Mouse (Mus musculus): ENCODE measurements around the gene Fchsd2. TPM values are rescaled to one million over a fixed set of nuclear protein-coding genes. Genes with fewer than 3 reads are reported as not detected.
A peak's percentile ranks its signal among the peaks of the same experiment; 100 is the strongest.

Fchsd2 gene
- polyA plus RNA-seq, 2 experiments, result 3.1 to 3.3 TPM

- DNase-seq (ENCODE audit: low read depth in 3 of 3, low spot score in 3 of 3), result no peak
- Histone ChIP-seq H3K4me3 (ENCODE audit: insufficient read depth in 1 of 2, low read depth in 2 of 2, low read length in 2 of 2) (no peak overlapping the region), H3K4me2 (ENCODE audit: low read depth) (no peak overlapping the region), H3K36me3 (replicated peaks; ENCODE audit: control insufficient read depth, insufficient read depth, low read depth) (no peaks in the 10 kb centered on the region), H3K9me3 (ENCODE audit: control insufficient read depth, low read length) (no peaks in the 10 kb centered on the region), H3K27me3 (ENCODE audit: control insufficient read depth, insufficient read depth, low read length) (no peaks in the 10 kb centered on the region), H3K27ac (no peak overlapping the region), H3K4me1 (replicated peaks; ENCODE audit: control insufficient read depth in 2 of 2, insufficient read depth in 2 of 2, low read length in 1 of 2) (peaks cover 0 to 38% of the 10 kb centered on the region in 2 experiments; a peak in 2 of 4 replicates), H3K9ac (replicated peaks) (no peak overlapping the region)
- 64% methylated on average over 5 of the region's 5 CpGs for WGBS (ENCODE audit: insufficient replicate concordance)
- no peak for TF ChIP-seq CTCF (IDR thresholded peaks at IDR 0.05; ENCODE audit: low read depth)
- no peak for TF ChIP-seq EP300 (IDR thresholded peaks at IDR 0.05; ENCODE audit: low read depth)
- ATAC-seq (ENCODE audit: insufficient read depth), result no peak
Observed at GRCm38 (mm10) chr7:101066009-101066408, 26.7 kb upstream of the Fchsd2 start.

GRCm38 (mm10) chr7:101066650-101067346 is 25.9 kb upstream of the Fchsd2 start:
- DNase-seq (ENCODE audit: low read depth in 3 of 3, low spot score in 3 of 3) (no peak), ATAC-seq (ENCODE audit: insufficient read depth) (no peak)
- 27% methylated on average over 3 of the region's 3 CpGs for WGBS (ENCODE audit: insufficient replicate concordance)
- Histone ChIP-seq H3K27ac (no peak overlapping the region), H3K4me2 (ENCODE audit: low read depth) (no peak overlapping the region), H3K9me3 (ENCODE audit: control insufficient read depth, low read length) (no peaks in the 10 kb centered on the region), H3K36me3 (replicated peaks; ENCODE audit: control insufficient read depth, insufficient read depth, low read depth) (no peaks in the 10 kb centered on the region), H3K9ac (replicated peaks) (no peak overlapping the region), H3K4me1 (replicated peaks; ENCODE audit: control insufficient read depth in 2 of 2, insufficient read depth in 2 of 2, low read length in 1 of 2) (peaks cover 0 to 41% of the 10 kb centered on the region in 2 experiments; a peak in 2 of 4 replicates), H3K27me3 (ENCODE audit: control insufficient read depth, insufficient read depth, low read length) (no peaks in the 10 kb centered on the region), H3K4me3 (ENCODE audit: insufficient read depth in 1 of 2, low read depth in 2 of 2, low read length in 2 of 2) (no peak overlapping the region)
- TF ChIP-seq EP300 (IDR thresholded peaks at IDR 0.05; ENCODE audit: low read depth), result no peak
- TF ChIP-seq CTCF (IDR thresholded peaks at IDR 0.05; ENCODE audit: low read depth), result no peak

GRCm38 (mm10) chr7:101067521-101067920 is 25.1 kb upstream of the Fchsd2 start:
- H3K27me3 ChIP-seq (ENCODE audit: control insufficient read depth, insufficient read depth, low read length), result no peaks in the 10 kb centered on the region
- no peak overlapping the region for H3K27ac ChIP-seq
- TF ChIP-seq CTCF (IDR thresholded peaks at IDR 0.05; ENCODE audit: low read depth) (no peak), EP300 (IDR thresholded peaks at IDR 0.05; ENCODE audit: low read depth) (no peak)
- H3K9ac ChIP-seq (replicated peaks), result no peak overlapping the region
- 56% methylated on average over 2 of the region's 2 CpGs for WGBS (ENCODE audit: insufficient replicate concordance)
- ATAC-seq (ENCODE audit: insufficient read depth), result no peak
- H3K36me3 ChIP-seq (replicated peaks; ENCODE audit: control insufficient read depth, insufficient read depth, low read depth), result no peaks in the 10 kb centered on the region
- no peak overlapping the region for H3K4me3 ChIP-seq (ENCODE audit: insufficient read depth in 1 of 2, low read depth in 2 of 2, low read length in 2 of 2)
- H3K4me2 ChIP-seq (ENCODE audit: low read depth), result no peak overlapping the region
- H3K4me1 ChIP-seq (replicated peaks; ENCODE audit: control insufficient read depth in 2 of 2, insufficient read depth in 2 of 2, low read length in 1 of 2), result peaks cover 0 to 45% of the 10 kb centered on the region in 2 experiments; a peak in 2 of 4 replicates
- H3K9me3 ChIP-seq (ENCODE audit: control insufficient read depth, low read length), result no peaks in the 10 kb centered on the region
- DNase-seq (ENCODE audit: low read depth in 3 of 3, low spot score in 3 of 3), result no peak

- DNase-seq (ENCODE audit: low read depth in 3 of 3, low spot score in 3 of 3) (no peak), ATAC-seq (ENCODE audit: insufficient read depth) (peak; percentile 27; the same call in 1 of the 2 replicates)
- no peak overlapping the region for H3K4me2 ChIP-seq (ENCODE audit: low read depth)
- H3K27me3 ChIP-seq (ENCODE audit: control insufficient read depth, insufficient read depth, low read length), result no peaks in the 10 kb centered on the region
- WGBS (ENCODE audit: insufficient replicate concordance), result 55% methylated on average over 6 of the region's 6 CpGs
- H3K36me3 ChIP-seq (replicated peaks; ENCODE audit: control insufficient read depth, insufficient read depth, low read depth), result no peaks in the 10 kb centered on the region
- peaks cover 0 to 44% of the 10 kb centered on the region in 2 experiments; a peak in 3 of 4 replicates for H3K4me1 ChIP-seq (replicated peaks; ENCODE audit: control insufficient read depth in 2 of 2, insufficient read depth in 2 of 2, low read length in 1 of 2)
- H3K27ac ChIP-seq, result no peak overlapping the region
- H3K9me3 ChIP-seq (ENCODE audit: control insufficient read depth, low read length), result no peaks in the 10 kb centered on the region
- peak; percentile 9; the same call in 1 of the 2 replicates for TF ChIP-seq CTCF (IDR thresholded peaks at IDR 0.05; ENCODE audit: low read depth)
- no peak for TF ChIP-seq EP300 (IDR thresholded peaks at IDR 0.05; ENCODE audit: low read depth)
- no peak overlapping the region for H3K9ac ChIP-seq (replicated peaks)
- H3K4me3 ChIP-seq (ENCODE audit: insufficient read depth in 1 of 2, low read depth in 2 of 2, low read length in 2 of 2), result no peak overlapping the region
Observed at GRCm38 (mm10) chr7:101069271-101069670, 23.4 kb upstream of the Fchsd2 start.

GRCm38 (mm10) chr7:101070406-101070805 is 22.3 kb upstream of the Fchsd2 start:
- Histone ChIP-seq H3K27ac (no peak overlapping the region), H3K4me2 (ENCODE audit: low read depth) (no peak overlapping the region), H3K4me3 (ENCODE audit: insufficient read depth in 1 of 2, low read depth in 2 of 2, low read length in 2 of 2) (no peak overlapping the region), H3K36me3 (replicated peaks; ENCODE audit: control insufficient read depth, insufficient read depth, low read depth) (no peaks in the 10 kb centered on the region), H3K4me1 (replicated peaks; ENCODE audit: control insufficient read depth in 2 of 2, insufficient read depth in 2 of 2, low read length in 1 of 2) (peaks cover 0 to 50% of the 10 kb centered on the region in 2 experiments; a peak in 3 of 4 replicates), H3K9me3 (ENCODE audit: control insufficient read depth, low read length) (no peaks in the 10 kb centered on the region), H3K27me3 (ENCODE audit: control insufficient read depth, insufficient read depth, low read length) (no peaks in the 10 kb centered on the region), H3K9ac (replicated peaks) (no peak overlapping the region)
- TF ChIP-seq CTCF (IDR thresholded peaks at IDR 0.05; ENCODE audit: low read depth) (no peak), EP300 (IDR thresholded peaks at IDR 0.05; ENCODE audit: low read depth) (no peak)
- ATAC-seq (ENCODE audit: insufficient read depth) (no peak), DNase-seq (ENCODE audit: low read depth in 3 of 3, low spot score in 3 of 3) (no peak)
- 8% methylated on average over 4 of the region's 4 CpGs for WGBS (ENCODE audit: insufficient replicate concordance)
